Mouse (Mus musculus): ENCODE measurements around the gene Rps15.

GRCm38 (mm10) chr10:80288657-80289056 lies 3.6 kb upstream of the Rps15 start:
- TF ChIP-seq CTCF (IDR thresholded peaks at IDR 0.05), result peak; percentile 53
- no peak for TF ChIP-seq EP300 (IDR thresholded peaks at IDR 0.05)
